Mouse (Mus musculus): ENCODE results near the gene Gm17019. TPM values are rescaled to one million over a fixed set of nuclear protein-coding genes. Genes with fewer than 3 reads are reported as not detected.
"Not testable (repeated sequence)": the region's sequence is repeated elsewhere in the genome, so short reads cannot be mapped to it uniquely, and the experiment has no call there.

Gene Gm17019
- total RNA-seq, 4 experiments from 2014 or later = not detected

DNA sequence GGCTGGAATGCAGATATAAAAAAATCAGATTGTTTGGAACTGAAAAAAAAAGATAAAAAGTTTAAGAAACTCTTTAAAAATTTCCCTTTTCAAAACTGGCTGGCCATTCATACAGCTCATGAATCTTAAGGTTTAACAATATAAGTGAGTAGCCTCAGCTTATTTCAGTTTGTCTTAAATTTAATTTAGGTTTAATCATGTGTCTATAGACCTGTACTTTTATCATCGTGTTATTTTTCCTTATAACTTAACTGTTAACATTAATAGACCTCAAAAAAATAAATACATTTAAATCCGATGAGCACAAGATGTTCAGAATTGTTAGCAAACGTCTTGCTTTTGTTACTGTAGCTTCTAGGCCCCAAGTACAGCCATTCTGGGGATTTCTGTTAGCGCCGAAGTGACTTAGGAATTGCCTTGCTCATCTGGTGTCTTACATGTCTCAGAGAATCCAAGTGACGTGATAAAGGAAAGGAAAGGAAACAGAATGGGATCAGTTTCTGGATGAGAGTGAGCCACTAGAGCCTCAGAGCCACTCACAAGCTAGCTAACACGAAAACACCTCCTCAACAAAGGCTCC lies 36.0 kb downstream of the Gm17019 start:
- DNase-seq = not testable (repeated sequence)

DNA sequence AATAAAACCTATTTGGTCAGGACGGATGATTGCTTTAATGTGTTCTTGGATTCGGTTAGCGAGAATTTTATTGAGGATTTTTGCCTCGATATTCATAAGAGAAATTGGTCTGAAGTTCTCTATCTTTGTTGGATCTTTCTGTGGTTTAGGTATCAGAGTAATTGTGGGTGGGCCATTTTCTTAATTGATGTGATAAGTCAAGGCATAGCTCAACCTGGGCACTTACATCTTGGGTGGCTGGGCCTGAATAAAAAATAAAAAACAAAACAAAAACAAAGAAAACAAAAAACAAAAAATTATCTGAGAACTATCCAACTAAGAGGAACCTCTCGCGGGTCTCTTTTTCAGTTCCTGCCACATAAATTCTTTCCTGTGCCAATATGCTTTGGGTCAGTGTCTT lies 38.7 kb downstream of the Gm17019 start:
- DNase-seq = not testable (repeated sequence)

DNA sequence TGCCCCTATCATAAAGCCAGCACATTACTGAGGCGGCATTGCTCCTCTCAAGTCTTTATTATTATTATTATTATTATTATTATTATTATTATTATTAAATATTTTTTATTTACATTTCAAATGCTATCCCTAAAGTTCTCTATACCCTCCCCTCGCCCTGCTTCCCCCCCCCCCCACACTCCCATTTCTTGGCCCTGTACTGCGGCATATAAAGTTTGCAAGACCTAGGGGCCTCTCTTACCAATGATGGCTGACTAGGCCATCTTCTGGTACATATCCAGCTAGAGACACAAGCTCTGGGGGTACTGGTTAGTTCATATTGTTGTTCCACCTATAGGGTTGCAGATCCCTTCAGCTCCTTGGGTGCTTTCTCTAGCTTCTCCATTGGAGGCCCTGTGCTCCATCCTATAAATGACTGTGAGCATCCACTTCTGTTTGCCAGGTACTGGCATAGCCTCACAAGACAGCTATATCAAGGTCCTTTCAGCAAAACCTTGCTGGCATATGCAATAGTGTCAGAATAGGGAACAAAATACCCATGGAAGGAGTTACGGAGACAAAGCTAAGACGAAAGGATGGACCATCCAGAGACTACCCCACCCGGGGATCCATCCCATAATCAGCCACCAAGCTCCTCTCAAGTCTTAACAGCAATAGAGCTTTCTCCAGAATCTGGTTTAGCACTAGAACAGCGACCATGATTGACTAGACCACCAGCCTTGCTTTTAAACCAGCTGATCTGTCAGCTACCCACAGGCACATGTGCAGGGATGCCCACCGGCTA lies 42.2 kb downstream of the Gm17019 start:
- not testable (repeated sequence) for DNase-seq

DNA sequence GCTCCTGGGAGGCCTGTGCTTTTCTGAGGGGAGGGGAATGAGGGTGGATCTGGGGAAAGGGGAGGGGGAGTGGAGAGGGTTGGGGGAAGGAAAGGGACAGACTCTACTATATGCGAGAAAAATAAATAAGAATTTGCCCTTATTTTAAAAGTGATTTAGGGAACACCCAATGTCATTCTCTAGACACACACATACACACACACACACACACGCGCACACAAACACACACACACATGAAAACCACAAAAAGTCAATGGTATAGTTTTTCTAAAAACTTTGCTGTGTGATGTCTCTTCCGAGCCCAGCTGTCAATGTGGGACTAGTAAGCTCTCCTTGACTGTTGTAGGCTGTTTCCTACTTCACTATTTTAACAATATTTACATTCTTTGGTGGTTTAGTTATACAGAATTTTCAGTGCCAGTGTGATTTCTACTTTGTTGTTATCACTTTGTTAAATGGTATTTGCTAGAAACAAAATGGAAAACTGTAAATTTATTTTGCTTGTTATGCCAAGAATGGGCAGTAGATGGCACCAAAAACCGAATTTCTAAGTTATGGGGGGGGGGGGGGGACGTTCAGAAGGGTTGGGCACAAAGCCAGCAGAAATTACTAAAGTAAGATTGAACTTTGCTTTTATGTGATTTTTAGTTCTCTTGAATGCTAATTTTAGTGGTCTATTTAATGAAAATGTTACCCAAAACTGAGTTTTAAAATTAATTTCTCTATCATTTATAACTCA lies 46.0 kb downstream of the Gm17019 start:
- not testable (repeated sequence) for DNase-seq

Other genes with a start within 250 kb of the Gm17019 start
- gene Gm9758, start 118.1 kb downstream of the Gm17019 start, total RNA-seq (2022) = not detected
- gene Speer4e, start 94.6 kb downstream of the Gm17019 start, total RNA-seq (2022) = not detected
- not detected for gene Gm10354, start 54.1 kb downstream of the Gm17019 start, total RNA-seq (2022)